Mouse (Mus musculus) gastrocnemius, adult 2 months (tissue): ENCODE measurements around the gene Fbln5. TPM values are rescaled to one million over a fixed set of nuclear protein-coding genes. Genes with fewer than 3 reads are reported as not detected.

Source experiments
- DNase-seq: peaks from one replicate; pipeline ENCODE4 v3.0.0; 2022
- H3K27ac ChIP-seq: fragments of 200-600 bp; 2 replicates; pipeline ENCODE4 v1.8.1; 2022; ENCODE audit warnings: mild to moderate bottlenecking
- H3K4me3 ChIP-seq: fragments of 200-600 bp; 2 replicates; pipeline ENCODE4 v1.8.1; 2022; ENCODE audit warnings: mild to moderate bottlenecking, moderate library complexity
- CTCF ChIP-seq: fragments of 200-600 bp; IDR thresholded peaks from 2 replicates; pipeline ENCODE4 v1.8.1; 2022; ENCODE audit warnings: antibody characterized with exemption, mild to moderate bottlenecking, moderate library complexity
- intact Hi-C: fragments of 180-260 bp; cut with DNase I; formaldehyde crosslinking; loops from one replicate; pipeline ENCODE4 v1.15.1; 2025
- total RNA-seq, 2 experiments: library from RNA; stranded (reverse); gene quantifications; 2 replicates each; pipeline ENCODE4 v1.2.3; 2021

The Fbln5 gene
- total RNA-seq, 2 experiments from 2014 or later, result 12.1 to 18.6 TPM

DNA sequence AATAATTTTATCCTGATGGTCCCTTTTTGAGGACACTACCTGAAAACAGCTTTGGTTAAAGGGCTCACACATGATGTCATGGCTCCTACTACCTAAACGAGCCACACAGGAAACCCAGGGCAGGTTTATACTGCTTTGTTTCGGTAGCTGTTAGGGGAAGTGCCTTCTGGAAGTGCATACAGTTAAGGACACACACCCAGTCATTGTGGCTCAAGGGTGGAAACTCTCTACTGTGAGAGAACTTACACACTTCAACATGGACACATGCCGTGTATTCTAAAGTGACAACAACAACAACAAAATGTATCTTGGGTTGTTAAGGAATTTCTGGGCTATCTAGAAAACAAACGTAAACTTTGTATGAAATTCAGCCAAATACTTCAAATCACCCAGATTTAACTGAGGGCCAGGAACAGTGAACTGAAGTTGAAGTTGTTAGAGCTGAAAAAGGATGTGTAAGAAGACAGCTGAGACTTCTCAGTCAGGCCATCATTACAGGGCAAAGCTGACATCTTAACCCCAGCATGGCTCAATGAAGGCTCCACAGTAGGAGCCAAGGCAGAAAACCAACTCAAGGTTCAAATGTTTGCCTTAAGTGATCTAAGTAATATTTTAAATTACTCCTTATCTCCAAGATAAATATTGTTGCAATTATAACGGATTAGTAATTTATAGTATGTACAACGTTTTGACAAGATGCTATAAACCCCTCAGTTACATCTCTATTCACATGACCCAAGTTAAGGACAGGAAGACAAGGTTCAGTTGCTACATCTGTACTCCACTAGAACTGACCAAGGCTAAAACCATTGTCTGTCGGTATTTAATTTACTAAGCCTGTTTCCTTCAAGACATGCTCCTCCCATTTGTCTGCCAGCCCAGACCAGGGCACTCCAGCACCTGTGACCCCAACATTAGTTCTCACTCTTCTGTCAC, 13.6 kb upstream of the Fbln5 start:
- H3K4me3 ChIP-seq, result no peak overlapping the region
- no peak for DNase-seq
- no peak overlapping the region for H3K27ac ChIP-seq
- intact Hi-C loops, result no loop called here
- no peak for TF ChIP-seq CTCF

DNA sequence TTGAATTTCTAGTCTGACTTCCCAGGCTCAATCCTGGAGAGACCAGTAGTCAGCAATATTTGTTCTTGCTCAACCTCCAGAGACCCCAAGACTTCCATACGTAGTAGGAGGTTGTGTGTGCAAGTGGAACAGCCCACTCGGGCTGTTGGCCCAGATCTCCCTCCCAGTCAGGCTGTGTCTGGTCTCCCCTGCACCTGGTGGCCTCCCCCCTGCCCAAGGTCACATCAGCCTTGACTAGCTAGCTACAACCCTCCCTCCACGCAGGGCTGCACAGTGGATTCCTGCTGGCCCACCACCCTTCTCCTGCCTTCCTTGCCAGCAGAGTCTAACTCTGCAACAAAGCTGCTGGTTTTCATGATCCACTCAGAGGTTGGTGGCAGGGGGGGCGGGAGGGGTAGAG, 12.4 kb upstream of the Fbln5 start:
- peak overlapping the region; percentile 58 for H3K27ac ChIP-seq
- intact Hi-C loops, result no loop called here
- no peak for TF ChIP-seq CTCF
- no peak overlapping the region for H3K4me3 ChIP-seq
- no peak for DNase-seq

GRCm38 (mm10) chr12:101823161-101823560, 4.3 kb upstream of the Fbln5 start:
- Histone ChIP-seq H3K4me3 (no peak overlapping the region), H3K27ac (no peak overlapping the region)
- TF ChIP-seq CTCF, result no peak
- DNase-seq, result no peak
- intact Hi-C loops, result no loop called here

DNA sequence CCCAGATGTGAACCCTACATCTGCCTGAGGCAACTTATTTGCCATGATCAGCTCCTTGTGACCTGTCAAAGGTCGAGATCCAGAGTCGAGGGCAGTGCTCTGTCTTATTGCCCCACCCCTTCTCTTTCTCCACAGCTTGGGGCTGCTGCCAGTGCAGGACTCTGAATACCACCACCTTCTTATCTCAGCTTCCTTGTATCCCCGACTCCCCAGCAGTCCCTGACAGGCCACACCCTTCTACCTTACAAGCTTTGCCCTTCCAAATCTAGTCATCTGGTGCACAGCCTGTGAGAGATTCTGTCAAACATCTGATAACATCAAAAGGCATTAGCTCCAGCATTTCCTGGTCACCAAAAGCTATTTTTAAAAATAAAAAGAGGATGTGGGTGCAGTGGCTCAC, 2.7 kb upstream of the Fbln5 start:
- H3K4me3 ChIP-seq, result no peak overlapping the region
- no peak for TF ChIP-seq CTCF
- no peak for DNase-seq
- intact Hi-C loops, result no loop called here
- no peak overlapping the region for H3K27ac ChIP-seq

DNA sequence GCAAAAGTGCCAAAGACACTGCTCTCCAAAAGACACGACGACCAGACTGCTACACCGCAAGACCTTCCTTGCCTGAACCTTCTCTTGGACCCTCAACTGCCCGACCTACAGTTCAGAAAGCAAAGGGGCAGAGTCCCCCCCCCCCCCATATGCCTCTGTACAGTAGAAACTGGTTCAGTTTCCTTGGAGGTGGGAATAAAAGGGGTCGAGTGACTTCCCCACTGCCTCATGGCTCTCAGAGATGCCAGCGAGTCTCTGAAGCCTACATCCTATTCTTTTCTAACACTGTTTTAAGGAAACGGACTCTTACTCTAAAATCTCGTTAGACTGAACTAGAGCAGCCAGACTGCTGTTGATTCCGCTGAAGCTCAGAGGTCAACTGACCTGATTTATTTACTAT, 715 bp upstream of the Fbln5 start:
- DNase-seq, result no peak
- peak overlapping the region; percentile 86 for H3K27ac ChIP-seq
- H3K4me3 ChIP-seq, result peak overlapping the region; percentile 78
- intact Hi-C loops, result loop anchor here (5.0 kb wide), 1 partner anchor 57 kb away; no protein-coding TSS in a partner anchor
- no peak for TF ChIP-seq CTCF

DNA sequence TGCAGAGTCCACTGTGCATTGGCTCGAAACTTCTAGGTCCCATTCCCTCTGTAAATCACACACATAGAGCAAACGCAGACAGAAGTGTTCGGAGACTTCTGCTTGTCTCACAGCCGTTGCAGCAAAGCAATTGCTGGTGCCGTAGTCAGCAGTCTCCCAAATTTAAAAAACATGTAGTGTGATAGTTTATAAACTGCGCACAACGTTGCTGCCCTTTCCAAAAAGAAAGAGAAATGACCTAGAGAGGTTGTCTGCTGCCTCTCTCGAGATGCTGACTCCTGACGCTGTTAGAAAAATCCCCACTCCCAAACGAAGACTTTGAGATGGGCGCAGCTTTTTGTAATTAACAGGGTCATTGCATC, 628 bp downstream of the Fbln5 start:
- H3K27ac ChIP-seq, result peak overlapping the region; percentile 86
- TF ChIP-seq CTCF, result no peak
- intact Hi-C loops, result loop anchor here (5.0 kb wide), 1 partner anchor 56 kb away; no protein-coding TSS in a partner anchor
- no peak for DNase-seq
- peak overlapping the region; percentile 78 for H3K4me3 ChIP-seq

DNA sequence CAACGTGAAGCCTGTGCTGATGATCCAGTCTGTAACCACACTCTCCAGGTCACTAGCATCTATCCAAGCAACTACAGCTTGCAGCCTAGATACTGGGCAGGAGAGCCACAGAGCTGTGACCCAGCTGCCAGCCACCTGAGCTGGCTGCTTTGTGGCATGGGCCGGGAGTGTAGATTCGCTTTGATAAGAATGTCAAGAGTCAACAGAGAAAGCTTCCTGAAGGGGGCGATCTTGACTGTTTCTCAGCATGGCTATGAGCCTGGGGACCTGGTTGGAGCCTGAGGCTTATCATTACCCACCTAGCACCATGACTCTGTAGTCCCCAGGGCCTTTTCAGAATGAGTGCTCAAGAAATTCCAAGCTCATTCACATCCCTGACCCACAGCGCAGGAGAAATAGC, 2.0 kb downstream of the Fbln5 start:
- intact Hi-C loops, result loop anchor here (5.0 kb wide), 1 partner anchor 55 kb away; no protein-coding TSS in a partner anchor
- DNase-seq, result no peak
- Histone ChIP-seq H3K27ac (peak overlapping the region; percentile 68), H3K4me3 (peak overlapping the region; percentile 78)
- peak; percentile 39; the same call in 1 of the 2 replicates for TF ChIP-seq CTCF

DNA sequence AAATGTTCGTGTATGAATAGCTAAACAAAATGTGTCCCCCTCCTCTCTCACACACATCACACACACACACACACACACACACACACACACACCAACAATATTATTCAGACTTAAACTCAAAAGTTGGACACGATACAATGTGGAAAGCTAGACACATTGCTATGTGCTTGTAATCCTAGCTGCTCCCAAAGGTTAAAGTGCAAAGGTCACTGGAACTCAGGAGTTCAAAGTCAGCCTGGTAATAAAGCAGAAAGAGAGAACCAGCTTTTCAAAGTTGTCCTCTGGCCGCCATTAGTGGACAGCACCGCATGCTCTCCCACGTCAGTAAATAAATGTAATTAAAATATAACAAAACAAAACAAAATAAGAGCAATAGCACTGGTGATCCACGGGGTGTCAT, 3.1 kb downstream of the Fbln5 start:
- intact Hi-C loops, result loop anchor here (5.0 kb wide), 1 partner anchor 53 kb away; no protein-coding TSS in a partner anchor
- DNase-seq, result no peak
- no peak overlapping the region for H3K27ac ChIP-seq
- H3K4me3 ChIP-seq, result no peak overlapping the region
- no peak for TF ChIP-seq CTCF

- intact Hi-C loops, result no loop called here
- TF ChIP-seq CTCF, result no peak
- no peak for DNase-seq
- Histone ChIP-seq H3K4me3 (no peak overlapping the region), H3K27ac (no peak overlapping the region)
Observed at GRCm38 (mm10) chr12:101814423-101814822, 4.4 kb downstream of the Fbln5 start.

DNA sequence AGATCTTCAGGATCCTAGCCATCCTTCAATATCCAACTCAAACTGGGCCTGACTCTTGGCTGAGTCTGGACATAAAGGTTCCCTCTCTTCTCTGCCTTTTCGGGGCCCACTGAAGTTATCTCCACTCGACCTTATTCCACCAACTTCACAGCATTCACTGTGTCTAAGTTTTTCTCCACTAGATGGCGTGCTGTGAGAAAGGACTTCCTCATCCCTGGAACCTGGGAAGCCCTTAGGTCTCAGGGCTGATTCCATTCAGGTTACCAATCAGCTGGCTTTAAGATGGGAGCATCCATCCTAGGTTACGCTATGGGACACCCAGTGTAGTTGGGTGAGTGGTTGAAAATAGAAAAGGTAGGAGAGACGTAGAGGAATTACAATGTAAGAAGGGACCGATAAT, 7.7 kb downstream of the Fbln5 start:
- Histone ChIP-seq H3K4me3 (no peak overlapping the region), H3K27ac (peak overlapping the region; percentile 46; the same call in 1 of the 2 replicates)
- peak; percentile 67 for TF ChIP-seq CTCF
- intact Hi-C loops, result loop anchor here (2.0 kb wide), 1 partner anchor 64 kb away; no protein-coding TSS in a partner anchor
- no peak for DNase-seq

- DNase-seq, result peak; percentile 88
- no peak for TF ChIP-seq CTCF
- Histone ChIP-seq H3K4me3 (no peak overlapping the region), H3K27ac (peak overlapping the region; percentile 46; the same call in 1 of the 2 replicates)
- intact Hi-C loops, result loop anchor here (2.0 kb wide), 1 partner anchor 64 kb away; no protein-coding TSS in a partner anchor
Observed at GRCm38 (mm10) chr12:101810515-101810914, 8.3 kb downstream of the Fbln5 start.

GRCm38 (mm10) chr12:101807400-101807799, 11.5 kb downstream of the Fbln5 start:
- peak; percentile 42 for DNase-seq
- Histone ChIP-seq H3K4me3 (no peak overlapping the region), H3K27ac (peak overlapping the region; percentile 24; the same call in 1 of the 2 replicates)
- TF ChIP-seq CTCF, result no peak
- intact Hi-C loops, result no loop called here

DNA sequence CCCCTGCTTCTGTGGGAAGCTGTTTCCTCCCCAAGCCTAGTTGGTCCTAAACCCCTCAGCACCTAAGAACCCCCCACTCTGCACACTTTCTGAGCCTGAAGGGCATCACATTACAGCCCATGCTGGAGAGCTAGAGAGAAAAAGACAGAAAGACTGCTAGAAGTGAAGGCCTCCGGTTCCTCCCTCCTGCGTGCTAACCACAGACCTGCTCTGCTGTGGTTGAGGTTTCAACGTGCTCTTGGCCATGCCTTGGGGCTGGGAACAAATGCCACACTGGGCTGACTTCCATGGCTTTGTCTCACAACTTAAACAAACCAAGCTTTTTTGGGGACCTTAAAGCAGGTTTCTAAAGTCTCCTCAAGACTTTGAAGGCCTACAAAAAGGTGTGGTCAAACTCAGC, 16.4 kb downstream of the Fbln5 start:
- no peak overlapping the region for H3K27ac ChIP-seq
- no peak for DNase-seq
- intact Hi-C loops, result no loop called here
- no peak for TF ChIP-seq CTCF
- no peak overlapping the region for H3K4me3 ChIP-seq

- no peak for DNase-seq
- Histone ChIP-seq H3K4me3 (no peak overlapping the region), H3K27ac (no peak overlapping the region)
- TF ChIP-seq CTCF, result no peak
- intact Hi-C loops, result no loop called here
Observed at GRCm38 (mm10) chr12:101801744-101802143, 17.1 kb downstream of the Fbln5 start.
